Mouse (Mus musculus) G1E (cell line): ENCODE results near the gene Commd1. TPM values are rescaled to one million over a fixed set of nuclear protein-coding genes. Genes with fewer than 3 reads are reported as not detected.

ENCODE experiments used
- ATAC-seq: 2 replicates; pipeline ENCODE4 v1.8.0; 2016; ENCODE audit warnings: mild to moderate bottlenecking; ENCODE audit not compliant: insufficient number of reproducible peaks, poor library complexity, low FRiP score, severe bottlenecking; ENCODE audit errors: extremely low read depth
- DNase-seq: peaks from one replicate; pipeline ENCODE4 v3.0.0; 2012; ENCODE audit warnings: low spot score
- H3K27me3 ChIP-seq: 2 replicates; pipeline ENCODE4 v1.6.1; 2012; ENCODE audit warnings: mild to moderate bottlenecking, low read length, inconsistent platforms; ENCODE audit not compliant: insufficient read depth
- H3K36me3 ChIP-seq: replicated peaks from 2 replicates; pipeline ENCODE3; 2012; ENCODE audit warnings: mild to moderate bottlenecking, inconsistent platforms
- H3K4me1 ChIP-seq: 2 replicates; pipeline ENCODE4 v1.6.1; 2012; ENCODE audit warnings: low read depth, low read length, inconsistent platforms, mixed read lengths; ENCODE audit not compliant: insufficient read depth
- H3K4me3 ChIP-seq: 2 replicates; pipeline ENCODE4 v1.5.1; 2012; ENCODE audit warnings: low read depth, mild to moderate bottlenecking, inconsistent platforms, low read length, moderate library complexity, mixed read lengths
- H3K9me3 ChIP-seq: replicated peaks from 2 replicates; pipeline ENCODE4 v1.6.1; 2012; ENCODE audit warnings: inconsistent platforms
- CTCF ChIP-seq: IDR thresholded peaks from 2 replicates; pipeline ENCODE4 v1.5.1; 2012; ENCODE audit warnings: low read depth, low read length, inconsistent platforms, mixed read lengths
- GATA1 ChIP-seq: IDR thresholded peaks from 2 replicates; pipeline ENCODE4 v1.6.1; 2012; ENCODE audit warnings: borderline replicate concordance, low read length, inconsistent platforms, mixed read lengths
- GATA2 ChIP-seq: IDR thresholded peaks from 2 replicates; pipeline ENCODE4 v1.6.1; 2012; ENCODE audit warnings: low read depth, low read length, inconsistent platforms, borderline replicate concordance
- POLR2AphosphoS5 ChIP-seq: IDR thresholded peaks from 2 replicates; pipeline ENCODE4 v1.6.1; 2012; ENCODE audit warnings: low read depth, low read length, inconsistent platforms; ENCODE audit not compliant: insufficient replicate concordance
- TAL1 ChIP-seq: conservative IDR thresholded peaks from 2 replicates; pipeline ENCODE4 v1.6.1; 2012; ENCODE audit warnings: low read depth, low read length, inconsistent platforms, mixed read lengths
- polyA plus RNA-seq: library from polyadenylated mRNA; stranded (reverse); fragments of >175 nt; gene quantifications from 2 replicates; pipeline ENCODE4 v1.2.3, GENCODE M21; 2012
- total RNA-seq, 2 experiments: library from RNA; stranded (forward) in 1 of 2; stranded (reverse) in 1 of 2; fragments of 200-1000 nt in 1 of 2; fragments of >200 nt in 1 of 2; fragmentation: Nextera tagmentation in 1 of 2; gene quantifications; 2 replicates each; pipeline ENCODE4 v1.2.3; 2014 to 2017

Gene Commd1
- total and polyA plus RNA-seq, 3 experiments, result 34.1 to 93.9 (median 74.4) TPM

- no peak overlapping the region for H3K4me3 ChIP-seq
- no peaks in the 10 kb centered on the region for H3K9me3 ChIP-seq
- H3K27me3 ChIP-seq, result no peaks in the 10 kb centered on the region
- ATAC-seq (no peak), DNase-seq (no peak)
- peaks cover 31% of the 10 kb centered on the region for H3K4me1 ChIP-seq
- TF ChIP-seq CTCF (no peak), GATA1 (no peak), GATA2 (no peak), TAL1 (no peak), POLR2AphosphoS5 (no peak)
- peaks cover 65% of the 10 kb centered on the region for H3K36me3 ChIP-seq
Measured at GRCm38 (mm10) chr11:22994271-22994670, 12.1 kb upstream of the Commd1 start.

- DNase-seq (no peak), ATAC-seq (no peak)
- Histone ChIP-seq H3K9me3 (no peaks in the 10 kb centered on the region), H3K4me3 (peak overlapping the region; percentile 93), H3K4me1 (peaks cover 26% of the 10 kb centered on the region), H3K36me3 (peaks cover 38% of the 10 kb centered on the region), H3K27me3 (no peaks in the 10 kb centered on the region)
- TF ChIP-seq CTCF (no peak), GATA1 (no peak), GATA2 (no peak), TAL1 (no peak), POLR2AphosphoS5 (no peak)
Measured at GRCm38 (mm10) chr11:22991218-22991835, 9.1 kb upstream of the Commd1 start.

GRCm38 (mm10) chr11:22990393-22991126, 8.4 kb upstream of the Commd1 start, which contains the start of gene Cct4:
Cct4 (plus strand) TSS chr11:22990519.
- ATAC-seq (peak; percentile 94), DNase-seq (peak; percentile 85)
- no peak for TF ChIP-seq POLR2AphosphoS5
- TF ChIP-seq TAL1, result no peak
- TF ChIP-seq GATA1, result no peak
- no peak for TF ChIP-seq GATA2
- TF ChIP-seq CTCF, result no peak
- no peaks in the 10 kb centered on the region for H3K27me3 ChIP-seq
- H3K36me3 ChIP-seq, result peaks cover 31% of the 10 kb centered on the region
- no peaks in the 10 kb centered on the region for H3K9me3 ChIP-seq
- H3K4me3 ChIP-seq, result peak within 1 kb of the TSS; percentile 93
- peaks cover 24% of the 10 kb centered on the region for H3K4me1 ChIP-seq

GRCm38 (mm10) chr11:22989786-22990185, 7.6 kb upstream of the Commd1 start:
- peak overlapping the region; percentile 93 for H3K4me3 ChIP-seq
- no peak for TF ChIP-seq CTCF
- TF ChIP-seq GATA1, result no peak
- no peak for TF ChIP-seq GATA2
- no peak for TF ChIP-seq TAL1
- TF ChIP-seq POLR2AphosphoS5, result no peak
- DNase-seq (no peak), ATAC-seq (no peak)
- no peaks in the 10 kb centered on the region for H3K9me3 ChIP-seq
- H3K36me3 ChIP-seq, result peaks cover 24% of the 10 kb centered on the region
- H3K4me1 ChIP-seq, result peaks cover 24% of the 10 kb centered on the region
- H3K27me3 ChIP-seq, result no peaks in the 10 kb centered on the region

- Histone ChIP-seq H3K36me3 (peaks cover 7% of the 10 kb centered on the region), H3K4me3 (no peak overlapping the region), H3K4me1 (peaks cover 18% of the 10 kb centered on the region), H3K9me3 (no peaks in the 10 kb centered on the region), H3K27me3 (no peaks in the 10 kb centered on the region)
- TF ChIP-seq CTCF, result peak; percentile 50
- TF ChIP-seq TAL1, result no peak
- ATAC-seq (no peak), DNase-seq (no peak)
Measured at GRCm38 (mm10) chr11:22987357-22987756, 5.2 kb upstream of the Commd1 start.

GRCm38 (mm10) chr11:22985510-22985909, 3.3 kb upstream of the Commd1 start:
- Histone ChIP-seq H3K4me3 (no peak overlapping the region), H3K36me3 (no peaks in the 10 kb centered on the region), H3K4me1 (peaks cover 19% of the 10 kb centered on the region), H3K27me3 (no peaks in the 10 kb centered on the region), H3K9me3 (no peaks in the 10 kb centered on the region)
- DNase-seq (no peak), ATAC-seq (no peak)
- TF ChIP-seq POLR2AphosphoS5, result no peak
- TF ChIP-seq GATA2, result no peak
- no peak for TF ChIP-seq GATA1
- no peak for TF ChIP-seq TAL1
- no peak for TF ChIP-seq CTCF
